Mouse (Mus musculus) left cerebral cortex, adult 2 months (tissue): ENCODE data around the gene Bcl2. TPM values are rescaled to one million over a fixed set of nuclear protein-coding genes. Genes with fewer than 3 reads are reported as not detected.
A peak's percentile ranks its signal among the peaks of the same experiment; 100 is the strongest.
"Not testable (repeated sequence)": the region's sequence is repeated elsewhere in the genome, so short reads cannot be mapped to it uniquely, and the experiment has no call there.

ENCODE experiments used
- DNase-seq, 2 experiments: peaks; one replicate each; pipeline ENCODE4 v3.0.0; 2021 to 2022; ENCODE audit warnings: low spot score in 2 of 2, mixed read lengths in 1 of 2; ENCODE audit errors: extremely low spot score in 1 of 2
- H3K27ac ChIP-seq: fragments of 200-600 bp; 2 replicates; pipeline ENCODE4 v1.8.1; 2022
- H3K4me3 ChIP-seq: fragments of 200-600 bp; 2 replicates; pipeline ENCODE4 v1.8.1; 2022
- CTCF ChIP-seq: fragments of 200-600 bp; IDR thresholded peaks from 2 replicates; pipeline ENCODE4 v1.8.1; 2022; ENCODE audit warnings: antibody characterized with exemption, mild to moderate bottlenecking, moderate library complexity
- intact Hi-C: fragments of 180-260 bp; cut with DNase I; formaldehyde crosslinking; loops from one replicate; pipeline ENCODE4 v1.15.1; 2025
- total RNA-seq, 2 experiments: library from RNA; stranded (reverse); gene quantifications; 2 replicates each; pipeline ENCODE4 v1.2.3; 2021

Gene Bcl2
- total RNA-seq, 2 experiments from 2014 or later: 14.5 to 17.5 TPM

DNA sequence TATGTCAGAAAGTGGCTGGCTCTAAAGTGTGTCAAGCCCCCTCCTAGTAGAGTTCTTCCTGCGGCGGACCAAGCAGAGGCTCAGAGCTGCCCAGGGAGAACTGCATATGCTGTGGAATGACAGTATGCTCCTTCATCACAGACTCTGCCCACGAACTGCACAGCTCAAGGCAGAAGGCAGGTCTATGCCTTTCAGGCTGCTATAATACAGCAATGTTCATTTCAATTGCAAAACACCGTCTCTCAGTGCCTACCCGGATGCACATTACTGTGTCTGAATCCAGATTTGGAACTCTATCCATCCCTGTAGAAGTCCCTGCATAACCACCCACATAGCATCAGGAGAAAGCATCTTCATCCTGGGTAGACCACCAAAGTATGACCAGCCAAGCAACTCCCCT, 25.7 kb upstream of the Bcl2 start:
- DNase-seq: no peak
- intact Hi-C loops: loop anchor here (5.0 kb wide), 1 partner anchor 142 kb away; no protein-coding TSS in a partner anchor
- TF ChIP-seq CTCF: no peak
- Histone ChIP-seq H3K27ac (no peak overlapping the region), H3K4me3 (no peak overlapping the region)

- no peak overlapping the region for H3K27ac ChIP-seq
- H3K4me3 ChIP-seq: no peak overlapping the region
- TF ChIP-seq CTCF: peak; percentile 26
- DNase-seq: no peak
- intact Hi-C loops: loop anchor here (5.0 kb wide), 1 partner anchor 144 kb away; no protein-coding TSS in a partner anchor
Measured at GRCm38 (mm10) chr1:106738092-106738491, 24.0 kb upstream of the Bcl2 start.

- no peak for DNase-seq
- intact Hi-C loops: loop anchor here (5.0 kb wide), 1 partner anchor 146 kb away; no protein-coding TSS in a partner anchor
- Histone ChIP-seq H3K4me3 (no peak overlapping the region), H3K27ac (no peak overlapping the region)
- TF ChIP-seq CTCF: no peak
Measured at GRCm38 (mm10) chr1:106736211-106736610, 22.1 kb upstream of the Bcl2 start.

- intact Hi-C loops: loop anchor here (5.0 kb wide), 1 partner anchor 147 kb away; no protein-coding TSS in a partner anchor
- Histone ChIP-seq H3K4me3 (no peak overlapping the region), H3K27ac (no peak overlapping the region)
- DNase-seq: peak; percentile 44 to 53
- TF ChIP-seq CTCF: peak; percentile 90
Measured at GRCm38 (mm10) chr1:106735586-106735985, 21.5 kb upstream of the Bcl2 start.

GRCm38 (mm10) chr1:106722061-106722460, 8.0 kb upstream of the Bcl2 start:
- Histone ChIP-seq H3K27ac (no peak overlapping the region), H3K4me3 (no peak overlapping the region)
- no peak for TF ChIP-seq CTCF
- DNase-seq: no peak
- intact Hi-C loops: no loop called here

DNA sequence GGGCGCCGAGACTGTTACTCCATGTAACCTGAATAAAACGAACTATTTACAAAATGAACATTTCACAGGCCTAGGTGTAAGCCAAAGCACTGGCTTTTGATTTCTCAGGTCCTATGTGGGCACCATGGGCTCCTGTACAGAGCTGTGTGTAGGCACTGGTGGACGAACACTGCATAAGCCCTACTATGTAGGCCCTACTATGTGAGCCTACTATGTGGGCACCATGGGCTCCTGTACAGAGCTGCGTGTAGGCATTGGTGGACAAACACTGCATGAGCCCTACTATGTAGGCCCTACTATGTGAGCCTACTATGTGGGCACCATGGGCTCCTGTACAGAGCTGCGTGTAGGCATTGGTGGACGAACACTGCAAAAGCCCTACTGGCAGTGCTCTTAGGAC, 3.7 kb upstream of the Bcl2 start:
- not testable (repeated sequence) for H3K4me3 ChIP-seq, DNase-seq, H3K27ac ChIP-seq
- intact Hi-C loops: loop anchor here (1.0 to 10.0 kb wide), 4 partner anchors 41 to 653 kb away; partner anchors contain the start of gene Kdsr

DNA sequence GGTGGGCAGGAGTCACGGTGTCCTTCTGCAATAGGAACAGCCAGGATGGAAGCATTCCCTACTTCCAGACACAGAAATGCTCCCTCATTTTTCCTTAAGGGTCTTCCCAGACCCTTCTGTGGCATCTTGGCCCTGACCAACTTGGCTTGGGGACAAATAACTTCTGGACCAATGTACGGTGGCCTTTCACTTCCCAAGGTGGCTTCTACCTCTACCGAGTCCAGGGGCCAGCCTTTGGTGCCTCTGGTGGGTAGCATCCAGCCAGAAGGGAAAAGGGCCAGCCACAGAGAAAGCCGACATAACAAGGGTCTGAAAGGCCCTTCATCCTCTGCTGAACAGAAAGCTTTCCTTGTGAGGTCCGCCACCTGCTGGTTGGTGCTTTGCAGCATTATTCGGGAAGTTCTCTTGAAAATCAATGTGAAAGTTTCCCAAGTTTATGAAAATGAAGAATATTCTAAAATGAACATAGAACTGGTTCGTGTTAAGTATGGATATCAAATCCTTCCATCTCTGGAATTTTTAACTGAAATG, 3.1 kb upstream of the Bcl2 start:
- intact Hi-C loops: loop anchor here (1.0 to 10.0 kb wide), 4 partner anchors 42 to 652 kb away; partner anchors contain the start of gene Kdsr
- DNase-seq: peak; percentile 69 to 82
- no peak overlapping the region for H3K27ac ChIP-seq
- TF ChIP-seq CTCF: peak; percentile 87
- no peak overlapping the region for H3K4me3 ChIP-seq

GRCm38 (mm10) chr1:106716141-106716540, 2.1 kb upstream of the Bcl2 start:
- H3K4me3 ChIP-seq: no peak overlapping the region
- DNase-seq: no peak
- H3K27ac ChIP-seq: no peak overlapping the region
- no peak; the same call in 1 of the 2 replicates for TF ChIP-seq CTCF
- intact Hi-C loops: loop anchor here (2.0 to 10.0 kb wide), 2 partner anchors 43 to 651 kb away; partner anchors contain the start of gene Kdsr

- TF ChIP-seq CTCF: no peak
- Histone ChIP-seq H3K4me3 (no peak overlapping the region), H3K27ac (no peak overlapping the region)
- DNase-seq: no peak
- intact Hi-C loops: loop anchor here (2.0 to 10.0 kb wide), 2 partner anchors 43 to 651 kb away; partner anchors contain the start of gene Kdsr
Measured at GRCm38 (mm10) chr1:106715111-106716083, 1.3 kb upstream of the Bcl2 start.

DNA sequence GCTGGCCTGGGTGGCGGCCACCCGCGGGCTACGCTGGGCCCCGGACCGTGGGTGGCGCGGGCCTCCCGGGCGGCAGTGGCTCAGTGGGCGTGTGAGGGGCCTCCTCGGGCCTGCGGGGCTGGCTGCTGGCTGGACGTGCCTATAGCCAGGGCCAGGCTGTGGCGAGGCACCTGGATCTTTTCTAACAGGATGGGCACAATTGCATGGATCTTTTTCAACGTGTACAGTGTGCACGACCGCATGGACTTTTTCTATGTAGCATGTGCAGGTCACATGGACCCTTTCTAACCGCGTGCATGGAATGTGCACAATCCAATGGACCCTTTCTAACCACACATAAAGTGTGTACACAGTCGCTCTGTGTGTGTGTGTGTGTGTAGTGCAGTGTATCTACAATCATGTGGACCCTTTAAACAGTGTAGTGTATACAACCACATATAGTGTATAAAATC, 482 bp upstream of the Bcl2 start:
- intact Hi-C loops: loop anchor here (5.0 to 10.0 kb wide), 3 partner anchors 107 to 650 kb away; partner anchors contain the start of gene Phlpp1
- DNase-seq: no peak
- Histone ChIP-seq H3K4me3 (peak overlapping the region; percentile 84), H3K27ac (peak overlapping the region; percentile 73)
- TF ChIP-seq CTCF: no peak

GRCm38 (mm10) chr1:106712330-106712729, 1.7 kb downstream of the Bcl2 start:
- no peak overlapping the region for H3K27ac ChIP-seq
- peak; percentile 70 for TF ChIP-seq CTCF
- DNase-seq: peak; percentile 49 to 68
- H3K4me3 ChIP-seq: peak overlapping the region; percentile 84
- intact Hi-C loops: loop anchor here (1.0 to 10.0 kb wide), 5 partner anchors 84 to 648 kb away; partner anchors contain the start of gene Phlpp1
